Mouse (Mus musculus): ENCODE results near the gene Cpt1a. TPM values are rescaled to one million over a fixed set of nuclear protein-coding genes. Genes with fewer than 3 reads are reported as not detected.

Gene Cpt1a
- polyA plus RNA-seq, 1 experiment from 2014 or later, result 15.0 TPM

DNA sequence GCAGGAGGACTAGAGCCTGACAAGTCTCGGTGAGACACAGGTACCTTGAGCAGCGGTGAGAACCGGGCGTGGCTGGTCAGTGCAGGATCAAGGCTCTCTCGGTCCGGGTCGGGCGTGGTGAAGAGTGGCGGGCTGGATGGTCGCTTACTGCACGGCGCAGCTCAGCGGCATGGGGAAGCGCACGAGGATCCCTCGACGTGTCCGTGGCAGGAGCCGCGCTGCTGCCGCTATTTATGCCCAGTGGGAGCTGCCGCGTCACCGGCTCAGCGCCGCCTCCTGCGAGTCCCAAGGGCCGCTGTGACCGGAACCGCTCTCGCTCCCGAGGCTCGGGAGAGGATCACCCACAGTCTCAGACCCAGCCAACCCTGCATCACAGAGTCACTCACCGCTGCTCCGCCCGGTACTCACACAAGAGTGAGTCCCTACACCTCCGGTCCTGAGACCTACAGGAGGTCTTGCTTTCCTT is 92.2 kb downstream of the Cpt1a start, which contains the start of gene Gal:
Gal (minus strand) TSS at position 277 of the 466 bp plus-strand sequence.
- H3K27ac ChIP-seq (ENCODE audit: low read depth, low read length), result no peak within 1 kb of the TSS
- peak within 1 kb of the TSS; percentile 10 for H3K4me3 ChIP-seq (ENCODE audit: low read depth, low read length)
- WGBS, result 5% methylated on average over 37 of the region's 37 CpGs
- H3K27me3 ChIP-seq (replicated peaks; ENCODE audit: control insufficient read depth, insufficient read depth, low read length), result peaks cover 40% of the 10 kb centered on the region
- H3K4me1 ChIP-seq (replicated peaks; ENCODE audit: control insufficient read depth, insufficient read depth, low read length), result no peaks in the 10 kb centered on the region
- peak within 1 kb of the TSS; percentile 43 for H3K4me2 ChIP-seq
- no peaks in the 10 kb centered on the region for H3K9me3 ChIP-seq (ENCODE audit: control insufficient read depth, low read length)
- ATAC-seq (replicated peaks; ENCODE audit: low FRiP score), result no peak
- H3K36me3 ChIP-seq (ENCODE audit: control insufficient read depth, insufficient read depth, low read length), result no peaks in the 10 kb centered on the region
- DNase-seq (ENCODE audit: low spot score), result no peak
- H3K9ac ChIP-seq (ENCODE audit: low read depth, low read length), result no peak within 1 kb of the TSS

DNA sequence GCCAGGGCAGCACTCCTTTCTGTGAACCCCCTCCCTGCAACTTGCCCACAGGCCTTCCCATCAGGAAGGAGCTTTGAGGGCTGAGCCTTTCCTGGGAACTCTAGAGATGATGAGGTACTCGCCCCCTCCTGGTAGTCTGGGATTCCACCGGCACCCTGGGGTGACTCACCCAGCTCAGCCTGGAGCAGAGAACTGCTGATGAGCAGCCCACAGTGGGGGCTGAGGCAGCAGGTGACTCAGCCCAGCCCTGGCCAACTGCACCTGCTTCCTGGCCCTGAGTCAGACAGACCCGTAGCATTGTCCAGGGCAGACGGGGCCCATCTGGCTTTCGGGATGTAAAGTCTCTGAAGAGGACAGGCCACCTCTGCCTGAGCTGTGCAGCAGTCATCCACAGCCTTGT is 97.1 kb downstream of the Cpt1a start:
- Histone ChIP-seq H3K27me3 (replicated peaks; ENCODE audit: control insufficient read depth, insufficient read depth, low read length) (peaks cover 17% of the 10 kb centered on the region), H3K4me2 (no peak overlapping the region), H3K36me3 (ENCODE audit: control insufficient read depth, insufficient read depth, low read length) (no peaks in the 10 kb centered on the region), H3K27ac (ENCODE audit: low read depth, low read length) (no peak overlapping the region), H3K9ac (ENCODE audit: low read depth, low read length) (no peak overlapping the region), H3K4me1 (replicated peaks; ENCODE audit: control insufficient read depth, insufficient read depth, low read length) (no peaks in the 10 kb centered on the region), H3K4me3 (ENCODE audit: low read depth, low read length) (no peak overlapping the region), H3K9me3 (ENCODE audit: control insufficient read depth, low read length) (no peaks in the 10 kb centered on the region)
- DNase-seq (ENCODE audit: low spot score), result no peak
- WGBS, result 52% methylated on average over 5 of the region's 5 CpGs
- ATAC-seq (replicated peaks; ENCODE audit: low FRiP score), result no peak

DNA sequence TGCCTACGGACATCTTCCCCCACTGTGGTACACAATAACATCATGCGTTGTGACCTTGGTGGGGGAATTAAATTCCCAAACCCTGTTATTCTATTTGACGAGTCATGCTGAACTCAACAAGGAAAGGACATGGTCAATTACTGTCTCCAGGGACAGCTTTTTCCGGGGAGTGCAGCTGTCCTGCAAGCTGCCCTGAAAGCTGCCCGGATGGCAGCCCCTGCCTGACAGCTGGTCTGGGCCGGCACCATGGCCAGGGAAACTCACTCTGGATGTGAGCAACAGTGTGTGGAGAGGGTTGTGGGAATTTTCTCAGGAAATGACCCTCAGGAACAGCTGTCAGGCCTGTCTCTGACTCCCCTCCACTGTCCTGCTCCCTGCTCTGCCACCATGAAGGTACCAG is 100.4 kb downstream of the Cpt1a start:
- Histone ChIP-seq H3K9ac (ENCODE audit: low read depth, low read length) (no peak overlapping the region), H3K27ac (ENCODE audit: low read depth, low read length) (no peak overlapping the region), H3K4me3 (ENCODE audit: low read depth, low read length) (no peak overlapping the region), H3K4me2 (no peak overlapping the region), H3K9me3 (ENCODE audit: control insufficient read depth, low read length) (no peaks in the 10 kb centered on the region), H3K4me1 (replicated peaks; ENCODE audit: control insufficient read depth, insufficient read depth, low read length) (no peaks in the 10 kb centered on the region), H3K36me3 (ENCODE audit: control insufficient read depth, insufficient read depth, low read length) (no peaks in the 10 kb centered on the region), H3K27me3 (replicated peaks; ENCODE audit: control insufficient read depth, insufficient read depth, low read length) (no peaks in the 10 kb centered on the region)
- DNase-seq (ENCODE audit: low spot score), result no peak
- WGBS, result 85% methylated on average over 6 of the region's 6 CpGs
- ATAC-seq (replicated peaks; ENCODE audit: low FRiP score), result no peak

DNA sequence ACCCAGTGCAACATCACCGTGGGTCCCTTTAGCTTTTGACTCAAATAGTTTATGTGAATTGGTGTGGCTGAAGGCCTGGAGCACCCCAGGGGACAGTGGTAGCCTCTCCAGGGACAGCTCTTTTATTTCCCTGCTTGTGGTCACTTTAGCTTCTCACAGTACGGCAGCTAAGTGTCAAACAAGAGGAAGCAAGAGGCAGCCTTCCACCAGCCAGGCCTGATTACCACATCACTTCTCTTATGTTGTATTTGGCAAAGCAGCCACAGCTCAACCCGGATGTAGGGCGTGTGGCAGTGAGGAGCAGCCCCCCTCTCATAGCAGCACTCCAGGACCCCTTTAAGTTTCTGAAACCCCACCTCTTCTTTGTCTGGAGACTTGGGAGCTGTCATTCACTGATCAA is 100.8 kb downstream of the Cpt1a start:
- DNase-seq (ENCODE audit: low spot score), result no peak
- 50% methylated on average over 4 of the region's 4 CpGs for WGBS
- no peak for ATAC-seq (replicated peaks; ENCODE audit: low FRiP score)
- no peaks in the 10 kb centered on the region for H3K4me1 ChIP-seq (replicated peaks; ENCODE audit: control insufficient read depth, insufficient read depth, low read length)
- no peaks in the 10 kb centered on the region for H3K27me3 ChIP-seq (replicated peaks; ENCODE audit: control insufficient read depth, insufficient read depth, low read length)
- H3K4me3 ChIP-seq (ENCODE audit: low read depth, low read length), result no peak overlapping the region
- no peak overlapping the region for H3K27ac ChIP-seq (ENCODE audit: low read depth, low read length)
- H3K9me3 ChIP-seq (ENCODE audit: control insufficient read depth, low read length), result no peaks in the 10 kb centered on the region
- H3K9ac ChIP-seq (ENCODE audit: low read depth, low read length), result no peak overlapping the region
- no peaks in the 10 kb centered on the region for H3K36me3 ChIP-seq (ENCODE audit: control insufficient read depth, insufficient read depth, low read length)
- H3K4me2 ChIP-seq, result no peak overlapping the region

DNA sequence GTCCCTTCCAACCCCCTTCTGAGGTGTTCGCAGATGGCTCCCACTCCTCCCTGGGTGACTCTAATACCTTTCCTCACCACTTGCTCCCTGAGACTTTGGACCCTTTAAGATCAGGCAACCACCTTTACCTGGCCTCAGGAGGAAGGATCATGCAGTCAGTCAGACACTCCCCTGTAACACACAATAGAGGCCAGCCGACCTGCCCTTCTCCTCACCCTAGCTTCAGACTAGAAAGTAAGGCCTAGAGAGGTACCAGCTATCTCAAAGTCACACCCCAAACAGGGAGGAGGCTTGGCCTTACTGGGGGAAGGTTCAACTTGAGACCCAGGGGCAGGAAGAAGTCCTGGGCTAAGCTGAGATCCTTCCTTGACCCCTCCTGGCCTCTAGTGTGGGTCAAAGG is 102.1 kb downstream of the Cpt1a start:
- no peak for ATAC-seq (replicated peaks; ENCODE audit: low FRiP score)

DNA sequence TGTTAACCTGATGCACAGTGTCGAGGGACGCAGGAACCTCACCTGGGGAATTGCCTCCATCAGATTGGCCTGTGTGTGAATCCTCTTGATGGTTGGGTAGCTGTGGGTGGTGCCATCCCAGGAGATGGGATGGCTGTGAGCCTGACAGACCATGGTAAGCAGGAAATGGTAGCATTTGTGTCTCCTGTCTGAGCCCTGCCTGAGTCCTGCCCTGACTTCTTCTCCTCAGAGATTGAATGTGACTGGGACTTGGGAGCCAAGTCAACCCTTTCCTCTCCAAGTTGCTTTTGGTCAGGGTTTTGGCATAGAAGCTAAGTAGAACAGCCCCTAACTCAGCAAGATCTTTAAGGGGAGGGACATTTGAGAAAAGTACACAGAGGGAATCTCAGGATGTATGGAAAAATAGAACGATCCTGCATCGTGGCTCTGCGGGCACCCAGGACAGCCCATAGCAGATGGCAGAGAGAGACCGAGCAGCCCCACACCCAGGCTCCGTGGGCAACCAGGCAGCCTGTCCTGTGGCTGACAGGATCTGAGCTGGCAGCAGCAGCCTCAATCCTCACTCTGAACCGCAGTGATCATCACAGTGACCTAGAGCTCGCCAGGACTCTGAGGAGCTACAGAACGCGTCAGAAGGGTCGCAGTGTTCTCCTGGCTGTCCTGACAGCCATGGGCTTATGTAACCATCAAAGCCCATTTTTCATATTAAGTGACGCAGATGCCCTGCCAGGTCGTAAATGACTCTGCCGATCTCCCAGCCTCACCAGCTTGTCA is 106.1 kb downstream of the Cpt1a start:
- no peak overlapping the region for H3K9ac ChIP-seq (ENCODE audit: low read depth, low read length)
- no peak for ATAC-seq (replicated peaks; ENCODE audit: low FRiP score)
- 81% methylated on average over 15 of the region's 15 CpGs for WGBS
- no peak overlapping the region for H3K4me2 ChIP-seq
- H3K4me3 ChIP-seq (ENCODE audit: low read depth, low read length), result no peak overlapping the region
- H3K4me1 ChIP-seq (replicated peaks; ENCODE audit: control insufficient read depth, insufficient read depth, low read length), result no peaks in the 10 kb centered on the region
- H3K27ac ChIP-seq (ENCODE audit: low read depth, low read length), result no peak overlapping the region
- H3K36me3 ChIP-seq (ENCODE audit: control insufficient read depth, insufficient read depth, low read length), result no peaks in the 10 kb centered on the region
- H3K9me3 ChIP-seq (ENCODE audit: control insufficient read depth, low read length), result no peaks in the 10 kb centered on the region
- no peaks in the 10 kb centered on the region for H3K27me3 ChIP-seq (replicated peaks; ENCODE audit: control insufficient read depth, insufficient read depth, low read length)
- DNase-seq (ENCODE audit: low spot score), result no peak

More for the DNA sequence above, 102.1 kb downstream of the Cpt1a start:
- H3K4me3 ChIP-seq (ENCODE audit: low read depth, low read length), result no peak overlapping the region
- DNase-seq (ENCODE audit: low spot score), result no peak
- no peak overlapping the region for H3K4me2 ChIP-seq
- no peaks in the 10 kb centered on the region for H3K27me3 ChIP-seq (replicated peaks; ENCODE audit: control insufficient read depth, insufficient read depth, low read length)
- H3K9ac ChIP-seq (ENCODE audit: low read depth, low read length), result no peak overlapping the region
- H3K27ac ChIP-seq (ENCODE audit: low read depth, low read length), result no peak overlapping the region
- no peaks in the 10 kb centered on the region for H3K9me3 ChIP-seq (ENCODE audit: control insufficient read depth, low read length)
- H3K36me3 ChIP-seq (ENCODE audit: control insufficient read depth, insufficient read depth, low read length), result no peaks in the 10 kb centered on the region
- 77% methylated on average over 2 of the region's 2 CpGs for WGBS
- no peaks in the 10 kb centered on the region for H3K4me1 ChIP-seq (replicated peaks; ENCODE audit: control insufficient read depth, insufficient read depth, low read length)

DNA sequence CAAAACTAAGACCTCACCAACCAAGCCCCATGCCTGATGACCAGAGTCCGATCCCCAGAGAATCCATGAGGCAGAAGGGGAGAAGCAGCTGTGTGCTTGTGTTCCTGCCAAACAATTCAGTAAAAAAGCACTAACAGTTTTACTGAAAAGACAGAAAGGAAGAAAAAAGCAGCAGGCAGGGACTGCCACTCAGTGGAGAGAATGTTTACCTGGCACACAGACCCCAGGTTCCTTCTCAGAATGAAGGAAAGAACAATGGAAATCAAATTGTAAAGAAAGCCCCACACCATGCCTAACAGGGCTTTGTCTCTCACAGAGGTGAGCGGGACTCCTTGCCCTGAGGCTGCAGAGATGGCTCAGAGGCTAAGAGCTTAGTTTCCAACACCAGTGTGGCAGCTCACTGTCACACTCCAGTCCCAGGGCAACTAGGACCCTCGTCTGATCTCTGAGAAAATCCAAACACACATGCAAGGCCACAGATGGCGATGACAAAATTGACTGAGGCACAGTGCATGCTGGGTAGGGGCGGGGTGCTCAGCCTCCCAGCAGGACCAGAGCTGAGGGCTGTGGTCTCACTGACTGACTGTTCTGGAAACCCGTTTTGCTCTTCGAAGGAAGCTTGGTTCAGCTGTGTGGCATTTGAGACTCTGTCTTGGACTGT is 107.2 kb downstream of the Cpt1a start:
- H3K36me3 ChIP-seq (ENCODE audit: control insufficient read depth, insufficient read depth, low read length), result no peaks in the 10 kb centered on the region
- no peaks in the 10 kb centered on the region for H3K27me3 ChIP-seq (replicated peaks; ENCODE audit: control insufficient read depth, insufficient read depth, low read length)
- no peak overlapping the region for H3K9ac ChIP-seq (ENCODE audit: low read depth, low read length)
- no peak for DNase-seq (ENCODE audit: low spot score)
- no peak for ATAC-seq (replicated peaks; ENCODE audit: low FRiP score)
- no peak overlapping the region for H3K27ac ChIP-seq (ENCODE audit: low read depth, low read length)
- no peaks in the 10 kb centered on the region for H3K4me1 ChIP-seq (replicated peaks; ENCODE audit: control insufficient read depth, insufficient read depth, low read length)
- no peak overlapping the region for H3K4me2 ChIP-seq
- no peaks in the 10 kb centered on the region for H3K9me3 ChIP-seq (ENCODE audit: control insufficient read depth, low read length)
- 59% methylated on average over 7 of the region's 7 CpGs for WGBS
- no peak overlapping the region for H3K4me3 ChIP-seq (ENCODE audit: low read depth, low read length)

DNA sequence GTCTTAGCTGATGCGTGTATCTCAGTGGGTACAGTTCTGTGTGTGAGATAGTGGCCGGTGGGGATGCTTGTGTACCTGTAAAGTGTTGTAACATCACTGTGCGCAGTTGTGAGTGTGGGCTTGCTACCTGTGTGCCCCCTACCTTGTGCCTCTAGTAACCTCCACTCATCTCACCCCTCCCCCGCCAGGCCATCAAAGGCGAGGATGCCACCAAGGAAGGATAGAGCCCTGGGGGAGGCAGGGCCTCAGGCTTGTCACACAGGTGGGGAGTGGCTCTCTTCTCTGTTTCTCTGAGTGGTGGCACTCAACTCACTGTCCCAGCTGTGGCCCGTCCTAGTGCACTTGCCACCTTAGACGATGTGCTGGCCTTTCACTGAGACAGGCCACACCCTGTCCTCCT is 108.9 kb downstream of the Cpt1a start:
- H3K36me3 ChIP-seq (ENCODE audit: control insufficient read depth, insufficient read depth, low read length), result no peaks in the 10 kb centered on the region
- H3K9ac ChIP-seq (ENCODE audit: low read depth, low read length), result no peak overlapping the region
- H3K4me2 ChIP-seq, result no peak overlapping the region
- H3K27me3 ChIP-seq (replicated peaks; ENCODE audit: control insufficient read depth, insufficient read depth, low read length), result no peaks in the 10 kb centered on the region
- ATAC-seq (replicated peaks; ENCODE audit: low FRiP score) (no peak), DNase-seq (ENCODE audit: low spot score) (no peak)
- H3K4me1 ChIP-seq (replicated peaks; ENCODE audit: control insufficient read depth, insufficient read depth, low read length), result no peaks in the 10 kb centered on the region
- no peak overlapping the region for H3K27ac ChIP-seq (ENCODE audit: low read depth, low read length)
- WGBS, result 66% methylated on average over 7 of the region's 7 CpGs
- no peaks in the 10 kb centered on the region for H3K9me3 ChIP-seq (ENCODE audit: control insufficient read depth, low read length)
- no peak overlapping the region for H3K4me3 ChIP-seq (ENCODE audit: low read depth, low read length)

DNA sequence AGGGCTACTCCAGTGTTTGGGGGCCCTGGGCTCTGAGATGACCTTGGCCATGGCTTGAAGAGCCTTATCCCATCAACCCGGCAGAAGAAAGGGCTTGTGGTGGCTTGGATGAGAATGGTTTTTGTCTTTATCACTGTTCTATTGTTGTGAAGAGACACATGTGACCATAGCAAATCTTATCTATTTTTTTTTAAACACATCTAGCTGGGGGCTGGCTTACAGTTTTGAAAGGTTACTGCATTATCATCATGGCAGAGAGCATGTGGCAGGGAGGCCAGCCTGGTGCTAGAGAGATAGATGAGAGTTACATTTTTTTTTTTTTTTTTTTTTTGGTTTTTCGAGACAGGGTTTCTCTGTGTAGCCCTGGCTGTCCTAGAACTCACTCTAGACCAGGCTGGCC is 109.8 kb downstream of the Cpt1a start:
- WGBS, result 64% methylated on average over 1 of the region's 2 CpGs
- Histone ChIP-seq H3K4me2 (no peak overlapping the region), H3K9ac (ENCODE audit: low read depth, low read length) (no peak overlapping the region), H3K36me3 (ENCODE audit: control insufficient read depth, insufficient read depth, low read length) (no peaks in the 10 kb centered on the region), H3K4me3 (ENCODE audit: low read depth, low read length) (no peak overlapping the region), H3K27me3 (replicated peaks; ENCODE audit: control insufficient read depth, insufficient read depth, low read length) (no peaks in the 10 kb centered on the region), H3K9me3 (ENCODE audit: control insufficient read depth, low read length) (no peaks in the 10 kb centered on the region), H3K27ac (ENCODE audit: low read depth, low read length) (no peak overlapping the region), H3K4me1 (replicated peaks; ENCODE audit: control insufficient read depth, insufficient read depth, low read length) (no peaks in the 10 kb centered on the region)
- ATAC-seq (replicated peaks; ENCODE audit: low FRiP score) (no peak), DNase-seq (ENCODE audit: low spot score) (no peak)

Measured in liver, embryonic 11.5 days (tissue).